Mouse (Mus musculus) macrophage (primary cell): ENCODE data around the gene Zfhx3. TPM values are rescaled to one million over a fixed set of nuclear protein-coding genes. Genes with fewer than 3 reads are reported as not detected.

Experiments
- H3K27ac ChIP-seq: fragments of 350-480 bp; formaldehyde crosslinking; 2 replicates; pipeline ENCODE4 v1.9.0; 2021
- H3K36me3 ChIP-seq: fragments of 350-480 bp; formaldehyde crosslinking; 2 replicates; pipeline ENCODE4 v1.9.0; 2021; ENCODE audit errors: inconsistent target
- H3K4me3 ChIP-seq: fragments of 350-480 bp; formaldehyde crosslinking; 2 replicates; pipeline ENCODE4 v1.9.0; 2021; ENCODE audit errors: inconsistent target
- H3K79me2 ChIP-seq: fragments of 350-480 bp; formaldehyde crosslinking; 2 replicates; pipeline ENCODE4 v1.9.0; 2021; ENCODE audit errors: inconsistent target
- WGBS: methylation state at CpG from one replicate; pipeline ENCODE4 v1.1.7; 2026; ENCODE audit warnings: inconsistent platforms; ENCODE audit not compliant: missing documents; 5-methylcytosine and 5-hydroxymethylcytosine counted together
- polyA plus RNA-seq: library from polyadenylated mRNA; stranded (reverse); fragments of 250-400 nt; gene quantifications from 3 replicates; pipeline ENCODE4 v1.2.4, GENCODE M21; 2018; ENCODE audit warnings: inconsistent platforms

The Zfhx3 gene
- polyA plus RNA-seq, 1 experiment from 2014 or later: 5.3 TPM

DNA sequence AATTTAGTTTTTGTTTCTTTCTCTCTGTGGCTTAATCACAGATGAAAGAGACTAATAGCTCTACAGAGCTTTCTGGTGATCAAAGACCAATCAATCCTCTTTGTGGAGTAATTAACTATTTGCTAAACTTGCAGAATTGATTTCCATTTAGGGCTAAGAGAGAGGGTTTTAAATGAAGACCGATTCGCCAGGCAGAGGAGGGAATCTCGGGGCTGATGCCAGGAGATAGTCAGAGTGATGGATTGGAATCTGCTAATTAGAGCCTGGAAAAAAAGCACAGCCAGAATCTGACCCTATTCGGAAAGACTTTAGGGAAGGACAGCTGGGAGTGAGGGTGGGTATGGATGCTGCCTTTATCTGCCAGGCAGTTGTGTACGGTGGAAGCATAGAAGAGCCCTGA lies 490.9 kb downstream of the Zfhx3 start:
- no peak overlapping the region for H3K27ac ChIP-seq
- no peaks in the 10 kb centered on the region for H3K36me3 ChIP-seq
- H3K4me3 ChIP-seq: no peak overlapping the region
- H3K79me2 ChIP-seq: no peaks in the 10 kb centered on the region
- WGBS: 85% methylated on average over 5 of the region's 5 CpGs

DNA sequence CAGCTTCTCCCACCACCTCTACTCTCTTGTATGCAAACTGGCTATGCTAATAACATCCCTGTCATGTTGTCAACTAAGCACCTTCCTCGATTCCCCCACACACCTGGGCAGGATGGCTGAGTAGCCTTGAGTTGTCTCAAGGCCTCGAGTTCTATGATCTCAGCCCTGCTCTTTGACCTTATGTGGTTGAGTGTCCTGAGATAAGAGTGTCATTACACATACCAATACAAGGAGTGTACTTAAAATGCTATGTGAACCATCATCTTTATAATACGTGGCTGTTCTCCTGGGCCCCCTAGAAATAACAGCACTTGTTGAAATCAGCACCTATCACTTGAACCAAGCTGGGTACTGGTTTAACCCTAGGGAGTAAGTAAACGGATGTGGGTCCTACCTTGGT lies 492.1 kb downstream of the Zfhx3 start:
- Histone ChIP-seq H3K79me2 (no peaks in the 10 kb centered on the region), H3K27ac (no peak overlapping the region), H3K36me3 (no peaks in the 10 kb centered on the region), H3K4me3 (no peak overlapping the region)
- 88% methylated on average over 4 of the region's 4 CpGs for WGBS

DNA sequence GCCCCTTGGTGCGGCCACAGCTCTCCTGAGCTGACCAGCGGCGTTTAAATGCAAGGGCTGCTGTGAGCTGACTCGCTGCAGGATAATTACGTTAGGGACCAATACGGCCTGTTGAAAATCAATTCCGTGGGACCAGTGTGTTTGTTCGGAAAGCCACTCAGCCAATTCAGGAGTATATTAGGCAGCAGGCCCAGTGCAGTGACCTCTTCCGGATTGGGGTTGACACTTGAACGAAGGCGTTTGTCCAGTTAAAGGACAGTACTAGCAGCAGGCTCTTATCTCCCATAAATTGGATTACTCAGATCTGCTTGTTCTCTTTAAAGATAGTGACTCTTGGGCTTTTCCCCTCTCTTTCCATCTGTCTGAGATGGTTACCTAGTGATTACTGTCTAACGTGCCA lies 493.9 kb downstream of the Zfhx3 start:
- WGBS: 93% methylated on average over 12 of the region's 12 CpGs
- Histone ChIP-seq H3K36me3 (no peaks in the 10 kb centered on the region), H3K79me2 (no peaks in the 10 kb centered on the region), H3K4me3 (no peak overlapping the region), H3K27ac (no peak overlapping the region)

DNA sequence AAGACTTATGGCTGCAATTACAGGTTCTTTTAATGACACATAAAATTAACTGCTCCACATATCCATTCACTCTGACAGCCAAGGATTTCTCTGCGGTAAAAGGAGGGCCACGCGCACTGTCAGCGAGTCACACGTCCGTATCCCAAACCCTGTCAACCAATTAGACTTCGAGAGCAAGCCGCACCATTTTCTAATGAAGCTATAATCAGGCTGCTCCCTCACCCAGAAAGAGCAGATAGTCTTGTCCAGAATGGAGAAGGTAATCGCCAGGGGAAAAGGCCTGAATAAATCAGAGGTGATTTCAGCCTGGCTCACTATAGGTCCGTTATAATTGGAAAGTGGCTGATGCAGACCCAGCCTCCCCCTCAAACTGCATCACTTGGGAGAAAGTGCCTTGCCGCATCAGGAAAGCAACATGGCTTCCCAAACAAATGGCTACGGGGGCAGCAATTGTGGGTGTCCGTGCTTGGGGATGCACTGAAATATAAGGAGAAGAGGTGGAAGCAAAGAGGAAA lies 494.9 kb downstream of the Zfhx3 start:
- Histone ChIP-seq H3K79me2 (no peaks in the 10 kb centered on the region), H3K36me3 (no peaks in the 10 kb centered on the region), H3K27ac (no peak overlapping the region), H3K4me3 (no peak overlapping the region)
- WGBS: 89% methylated on average over 13 of the region's 13 CpGs

DNA sequence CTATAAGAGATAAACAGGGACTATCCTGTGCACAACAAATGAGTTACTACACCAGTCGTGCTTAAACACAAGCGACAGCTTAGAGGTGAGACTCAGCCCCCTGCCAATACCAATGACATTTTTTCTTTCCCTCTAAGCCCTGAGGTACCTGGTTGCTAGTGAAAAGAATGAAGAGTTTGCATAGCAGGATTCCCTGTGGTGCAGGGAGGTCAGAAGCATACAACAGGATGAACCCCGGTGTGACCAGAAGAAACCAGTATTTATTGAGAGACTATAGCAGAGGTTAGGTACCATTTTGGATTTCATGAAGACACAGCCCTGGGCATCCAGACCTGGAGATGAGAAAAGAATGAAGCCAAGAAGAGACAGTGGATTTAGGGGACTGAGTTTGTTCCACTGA lies 498.0 kb downstream of the Zfhx3 start:
- Histone ChIP-seq H3K4me3 (no peak overlapping the region), H3K79me2 (no peaks in the 10 kb centered on the region), H3K27ac (no peak overlapping the region), H3K36me3 (no peaks in the 10 kb centered on the region)
- WGBS: 81% methylated on average over 3 of the region's 3 CpGs

DNA sequence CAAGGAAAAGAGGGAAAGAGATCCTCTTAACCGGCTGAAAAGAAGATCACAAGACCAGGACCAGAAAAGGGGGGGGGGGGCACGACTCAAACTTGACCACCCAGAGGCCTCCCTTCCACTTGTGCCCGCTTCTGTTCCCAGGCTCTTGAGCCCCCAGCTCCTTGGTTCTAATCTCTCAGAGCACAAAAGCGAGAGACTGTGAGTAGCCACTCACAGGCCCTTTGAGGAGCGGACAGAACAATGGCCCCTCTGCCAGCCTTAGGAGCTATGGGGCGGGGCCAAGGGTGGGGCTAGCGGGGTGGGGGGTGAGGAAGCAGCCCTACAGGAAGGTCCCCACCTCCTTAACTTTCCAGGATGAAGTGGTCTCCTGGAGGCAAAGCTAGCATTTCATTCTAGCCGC lies 508.4 kb downstream of the Zfhx3 start:
- no peak overlapping the region for H3K27ac ChIP-seq
- 79% methylated on average over 8 of the region's 8 CpGs for WGBS
- H3K79me2 ChIP-seq: no peaks in the 10 kb centered on the region
- H3K4me3 ChIP-seq: no peak overlapping the region
- no peaks in the 10 kb centered on the region for H3K36me3 ChIP-seq

DNA sequence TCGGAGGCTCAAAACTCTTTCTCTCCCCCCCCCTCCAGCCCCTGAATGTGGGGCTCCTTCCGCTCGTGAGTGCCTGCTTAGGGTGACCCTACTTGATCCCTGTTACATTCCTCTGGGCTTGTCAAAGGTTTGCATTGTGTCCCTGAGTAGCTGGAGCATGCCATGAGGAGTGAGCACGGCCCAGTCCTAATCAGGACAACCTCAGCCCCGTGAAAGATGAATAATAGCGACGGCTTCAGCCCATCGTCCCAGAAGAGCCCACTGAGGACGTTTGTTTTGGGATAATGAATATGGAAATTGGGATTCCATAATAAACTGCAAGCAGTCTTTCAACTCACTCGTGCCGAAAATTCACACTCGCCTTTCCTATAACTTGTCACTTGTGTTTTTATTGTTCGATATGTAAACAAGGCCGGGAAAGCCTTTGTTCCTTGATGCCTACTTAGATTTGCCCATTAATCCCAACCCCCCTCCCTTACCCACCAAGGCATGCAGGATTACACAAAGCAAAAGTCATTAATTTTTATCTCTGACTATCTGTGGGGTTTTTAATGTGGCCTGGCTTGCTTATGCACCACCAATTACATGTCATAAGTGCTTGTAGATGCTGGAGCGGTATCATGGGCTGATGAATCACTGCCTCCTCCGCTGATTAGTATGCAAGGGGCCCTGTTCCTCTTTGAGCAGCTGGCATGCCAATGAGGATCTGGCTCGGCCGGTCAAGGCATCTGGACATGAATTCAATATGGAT lies 512.3 kb downstream of the Zfhx3 start:
- Histone ChIP-seq H3K27ac (no peak overlapping the region), H3K79me2 (no peaks in the 10 kb centered on the region), H3K36me3 (no peaks in the 10 kb centered on the region), H3K4me3 (no peak overlapping the region)
- 91% methylated on average over 18 of the region's 18 CpGs for WGBS

DNA sequence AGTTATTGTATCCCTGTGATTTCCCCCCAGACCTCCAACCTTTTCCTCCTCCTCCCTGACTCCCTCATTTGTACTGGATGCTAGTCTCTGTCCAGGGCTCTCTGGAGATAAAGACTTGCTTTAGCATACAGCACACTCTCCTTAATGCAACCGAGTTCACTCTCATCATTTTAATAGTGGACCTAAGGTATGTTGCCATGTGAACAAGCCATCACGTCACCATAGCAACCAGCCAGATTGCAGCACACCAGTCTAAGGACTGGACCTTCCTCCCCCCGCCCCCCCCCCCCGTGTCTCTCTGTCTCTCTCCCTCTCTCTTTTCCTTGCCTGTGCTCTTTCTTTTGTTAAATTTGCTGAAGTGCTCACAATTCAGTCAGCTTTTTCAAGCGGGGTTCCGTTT lies 524.2 kb downstream of the Zfhx3 start:
- Histone ChIP-seq H3K36me3 (no peaks in the 10 kb centered on the region), H3K4me3 (no peak overlapping the region), H3K27ac (no peak overlapping the region), H3K79me2 (no peaks in the 10 kb centered on the region)
- WGBS: 96% methylated on average over 4 of the region's 6 CpGs

DNA sequence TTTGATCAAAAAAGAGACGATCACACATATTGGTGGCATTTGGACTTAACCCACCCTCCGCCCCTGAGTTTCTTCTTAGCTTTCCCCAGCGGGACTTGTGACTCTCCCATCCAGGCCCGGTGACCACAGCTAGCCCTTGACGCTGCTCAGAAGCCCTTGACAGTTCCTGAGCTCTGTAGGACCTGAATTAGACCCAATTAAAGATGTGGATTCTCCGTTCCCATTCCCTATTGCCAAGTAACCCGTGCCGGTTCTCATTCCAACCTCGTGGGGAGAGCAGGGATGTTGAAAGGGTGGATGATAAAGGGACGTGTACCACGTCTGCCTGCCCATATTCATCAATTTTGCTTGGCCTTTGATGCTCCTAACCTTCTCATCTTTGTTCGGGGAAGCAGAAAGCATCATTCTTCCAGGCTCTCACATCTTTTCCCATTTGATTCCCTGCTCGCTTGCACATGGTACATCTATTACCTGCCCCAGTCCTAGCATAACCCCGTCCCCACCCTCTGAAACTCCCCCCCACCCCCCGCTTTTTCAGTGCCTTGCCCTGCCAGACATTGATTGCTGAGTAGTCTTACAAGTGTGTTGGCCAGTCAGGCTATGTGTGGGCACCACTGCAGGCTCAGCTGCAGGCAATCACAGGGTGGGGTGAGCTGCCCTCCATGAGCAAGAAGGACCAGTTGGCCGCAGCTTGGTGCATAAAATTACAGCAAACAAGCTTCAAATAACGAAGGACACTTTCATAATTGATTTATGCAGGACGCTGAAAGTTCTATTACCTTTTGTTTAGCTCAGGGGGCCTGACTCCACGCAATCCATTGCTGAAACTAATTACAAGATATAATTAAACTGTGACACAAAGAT lies 525.0 kb downstream of the Zfhx3 start:
- WGBS: 85% methylated on average over 19 of the region's 19 CpGs
- Histone ChIP-seq H3K4me3 (no peak overlapping the region), H3K79me2 (no peaks in the 10 kb centered on the region), H3K27ac (no peak overlapping the region), H3K36me3 (no peaks in the 10 kb centered on the region)

DNA sequence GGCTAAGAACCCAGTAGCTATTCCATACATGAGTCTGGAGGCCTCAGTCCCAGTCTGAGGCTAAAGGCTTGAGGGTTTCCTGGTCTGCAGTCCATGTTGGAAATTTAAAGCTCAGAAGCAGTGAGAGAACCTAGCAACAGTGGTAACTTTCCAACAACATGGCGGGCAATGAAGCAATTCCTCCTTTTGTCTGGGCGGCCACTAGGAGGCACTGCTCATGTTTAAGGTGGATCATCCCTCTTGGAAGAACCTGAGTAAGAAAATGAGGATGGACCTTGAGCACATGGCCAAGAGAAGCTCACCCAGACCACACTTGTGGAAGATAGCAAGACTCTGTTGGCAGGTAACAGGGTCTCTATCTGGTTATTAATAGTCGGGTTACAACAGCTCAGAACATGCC lies 527.8 kb downstream of the Zfhx3 start:
- no peaks in the 10 kb centered on the region for H3K79me2 ChIP-seq
- no peak overlapping the region for H3K27ac ChIP-seq
- no peak overlapping the region for H3K4me3 ChIP-seq
- no peaks in the 10 kb centered on the region for H3K36me3 ChIP-seq
- WGBS: 94% methylated on average over 3 of the region's 3 CpGs

DNA sequence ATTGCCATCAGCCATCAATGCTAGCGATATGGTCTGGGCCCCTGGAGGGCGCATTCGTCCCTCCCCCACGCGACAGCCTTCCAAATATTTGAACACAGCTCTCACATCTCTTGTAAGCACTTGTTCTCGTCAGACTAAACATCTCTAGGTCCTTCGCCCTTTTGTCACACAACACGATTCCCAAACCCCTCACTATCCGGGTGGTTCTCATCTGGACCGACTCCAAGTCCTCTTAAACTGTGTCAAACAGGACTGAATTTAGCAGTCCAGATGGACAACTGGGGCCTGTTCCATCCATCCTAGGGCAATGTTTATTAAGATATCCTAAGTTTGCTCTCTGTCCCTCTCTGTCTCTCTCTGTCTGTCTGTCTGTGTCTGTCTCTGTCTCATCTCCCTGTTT lies 532.1 kb downstream of the Zfhx3 start:
- Histone ChIP-seq H3K36me3 (no peaks in the 10 kb centered on the region), H3K79me2 (no peaks in the 10 kb centered on the region), H3K27ac (no peak overlapping the region), H3K4me3 (no peak overlapping the region)
- WGBS: 88% methylated on average over 10 of the region's 10 CpGs

DNA sequence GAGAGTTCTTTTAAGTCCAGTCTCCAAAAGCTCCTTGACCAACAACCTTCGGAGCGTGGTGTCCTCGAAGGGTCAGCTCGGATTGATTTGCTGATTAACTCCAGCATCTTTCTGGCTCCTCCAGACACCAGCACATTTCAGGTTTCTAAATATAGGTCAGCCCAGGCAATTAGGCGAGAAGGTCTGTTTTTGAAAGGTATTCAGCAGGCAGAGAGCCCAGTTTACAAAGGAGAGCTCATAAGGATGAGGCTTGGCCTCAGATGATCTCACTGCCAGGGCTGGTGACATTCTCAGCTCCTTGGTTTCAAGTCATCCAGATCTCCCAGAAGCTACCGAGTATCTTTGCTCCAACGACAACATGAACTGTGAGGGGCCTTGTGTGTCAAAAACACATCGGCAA lies 535.7 kb downstream of the Zfhx3 start:
- 91% methylated on average over 8 of the region's 8 CpGs for WGBS
- H3K4me3 ChIP-seq: no peak overlapping the region
- H3K36me3 ChIP-seq: no peaks in the 10 kb centered on the region
- no peaks in the 10 kb centered on the region for H3K79me2 ChIP-seq
- no peak overlapping the region for H3K27ac ChIP-seq

DNA sequence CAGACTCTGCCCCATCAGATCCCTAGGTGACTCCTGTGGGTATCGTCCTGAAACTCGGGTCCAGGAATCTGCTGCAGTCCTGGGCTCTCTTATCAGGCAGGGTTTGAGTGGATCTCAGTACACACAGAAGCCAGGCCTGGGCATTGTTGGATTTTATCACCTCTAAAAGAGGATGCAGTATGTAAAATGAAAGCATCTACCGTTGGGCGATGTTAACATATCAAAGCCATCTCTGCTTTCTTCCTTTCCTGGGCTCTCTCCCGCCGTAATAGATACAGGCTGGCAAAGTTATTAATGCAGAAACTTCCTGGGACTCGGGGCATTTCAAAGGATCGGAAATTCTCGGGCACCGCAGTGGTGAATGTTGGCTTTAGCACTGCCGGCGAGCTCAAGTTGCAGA lies 537.7 kb downstream of the Zfhx3 start:
- no peak overlapping the region for H3K27ac ChIP-seq
- no peaks in the 10 kb centered on the region for H3K79me2 ChIP-seq
- H3K36me3 ChIP-seq: no peaks in the 10 kb centered on the region
- 80% methylated on average over 12 of the region's 12 CpGs for WGBS
- no peak overlapping the region for H3K4me3 ChIP-seq

DNA sequence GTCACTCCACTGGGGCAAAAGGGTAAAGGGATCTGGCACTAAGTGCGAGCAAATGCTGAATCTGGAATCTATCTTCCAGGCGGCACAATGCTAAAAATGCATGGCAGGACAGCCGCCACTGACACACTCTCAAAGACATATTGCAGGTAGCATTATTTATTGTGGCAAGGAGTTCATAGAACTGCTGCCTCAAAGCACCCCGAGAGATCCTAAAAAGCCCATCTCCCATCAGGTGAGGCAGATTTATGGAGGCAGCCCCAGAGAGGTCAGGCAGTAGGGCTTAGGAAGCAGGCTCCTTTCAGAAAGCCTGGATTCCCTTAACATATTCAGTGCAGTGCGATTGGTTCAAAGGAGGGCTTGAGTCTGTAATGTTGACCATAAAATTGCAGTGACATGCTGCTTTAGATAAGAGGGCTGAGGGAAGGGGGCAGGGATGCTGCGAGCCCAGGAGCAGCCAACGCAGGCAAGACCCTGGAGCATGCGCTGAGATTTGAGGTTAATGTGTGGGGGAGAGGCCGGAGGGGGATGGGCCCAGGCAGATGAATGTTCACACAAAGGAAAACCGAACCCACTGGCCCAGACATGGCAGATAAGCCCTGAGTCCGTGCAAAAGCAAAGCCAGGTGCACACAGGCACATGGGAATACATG lies 538.8 kb downstream of the Zfhx3 start:
- H3K4me3 ChIP-seq: no peak overlapping the region
- 82% methylated on average over 10 of the region's 11 CpGs for WGBS
- H3K27ac ChIP-seq: no peak overlapping the region
- H3K79me2 ChIP-seq: no peaks in the 10 kb centered on the region
- H3K36me3 ChIP-seq: no peaks in the 10 kb centered on the region

DNA sequence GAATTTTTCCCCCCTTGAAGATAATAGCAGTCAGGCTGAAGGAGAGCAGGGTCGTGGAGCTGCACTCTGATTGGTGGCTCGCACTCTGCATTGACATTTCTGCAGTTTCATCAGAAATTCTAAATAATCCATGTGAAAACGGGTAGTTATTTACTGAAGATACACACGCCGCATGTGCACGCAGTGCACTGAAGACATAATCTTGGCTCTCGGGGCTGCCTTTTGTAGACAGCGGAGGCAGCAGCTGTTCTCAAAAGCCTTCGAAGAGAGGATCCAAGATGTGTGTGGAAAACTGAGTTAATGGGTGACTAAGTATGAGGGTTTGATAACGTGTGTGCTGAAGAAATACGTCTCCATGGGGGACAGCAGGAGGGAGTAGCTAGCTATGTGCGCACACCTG lies 553.7 kb downstream of the Zfhx3 start:
- WGBS: 88% methylated on average over 12 of the region's 12 CpGs
- Histone ChIP-seq H3K27ac (no peak overlapping the region), H3K79me2 (no peaks in the 10 kb centered on the region), H3K36me3 (no peaks in the 10 kb centered on the region), H3K4me3 (no peak overlapping the region)
